Mouse (Mus musculus): ENCODE results near the gene Plxdc1.

Gene Plxdc1

GRCm38 (mm10) chr11:98016177-98016576 is 29.9 kb upstream of the Plxdc1 start:
- no peak for ATAC-seq (ENCODE audit: low TSS enrichment)

DNA sequence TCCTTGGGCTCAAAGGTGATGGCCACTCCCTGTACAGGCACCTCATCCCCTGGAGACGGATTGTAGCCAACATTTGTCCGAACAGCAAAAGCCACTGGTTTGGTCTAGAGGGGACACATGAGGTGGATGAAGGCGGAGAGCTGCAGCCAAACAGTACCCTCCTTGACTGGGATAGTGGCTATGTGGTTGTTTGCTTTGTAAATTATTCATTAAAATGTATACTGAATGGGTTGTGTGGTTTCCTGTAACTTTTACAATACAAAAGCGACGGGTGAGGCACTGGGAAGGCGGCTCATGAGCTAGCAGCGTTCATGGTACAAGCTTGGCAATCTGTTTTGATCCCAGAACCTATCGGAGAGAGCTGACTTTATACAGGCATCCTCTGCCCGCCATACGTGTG is 26.6 kb upstream of the Plxdc1 start:
- ATAC-seq (ENCODE audit: low TSS enrichment), result no peak

DNA sequence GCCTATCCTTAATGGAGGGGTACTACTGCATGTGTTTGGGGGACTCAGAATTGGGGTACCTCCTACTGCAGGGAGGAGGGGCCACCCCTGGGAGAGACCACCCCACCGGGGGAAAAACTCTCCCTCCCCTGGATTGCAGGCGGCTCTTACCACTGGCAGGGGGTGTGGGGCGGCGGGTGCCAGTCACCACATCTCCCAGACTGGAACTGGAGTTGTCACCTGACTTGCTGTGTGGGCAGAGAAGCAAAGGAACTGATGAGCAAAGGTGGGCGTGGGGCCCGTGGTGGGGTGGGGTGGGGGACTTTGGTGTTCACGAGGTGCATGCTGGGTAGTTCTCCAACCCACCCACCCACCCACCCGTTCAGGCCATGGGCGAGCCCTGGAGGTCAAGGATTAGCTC is 25.5 kb upstream of the Plxdc1 start:
- ATAC-seq (ENCODE audit: low TSS enrichment), result peak; percentile 44; the same call in 1 of the 2 replicates

DNA sequence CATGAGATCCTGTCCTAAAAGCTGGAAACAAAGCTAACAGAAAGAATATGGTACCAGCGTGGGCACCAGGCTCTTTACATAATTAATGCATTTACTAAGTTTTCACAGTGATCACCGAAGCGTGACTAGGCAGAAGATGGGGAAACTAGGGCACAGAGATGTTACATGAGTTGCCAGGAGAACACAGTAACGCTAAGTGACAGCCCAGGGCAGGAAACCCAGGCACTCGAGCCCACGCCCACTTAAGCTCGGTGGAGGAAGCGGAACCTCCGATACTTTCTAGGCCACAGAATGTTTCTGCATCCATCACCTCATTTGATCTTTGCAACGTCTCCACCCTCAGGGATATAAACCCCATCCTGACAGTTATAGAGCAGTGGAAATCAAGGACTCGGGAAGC is 21.8 kb upstream of the Plxdc1 start:
- no peak for ATAC-seq (ENCODE audit: low TSS enrichment)

DNA sequence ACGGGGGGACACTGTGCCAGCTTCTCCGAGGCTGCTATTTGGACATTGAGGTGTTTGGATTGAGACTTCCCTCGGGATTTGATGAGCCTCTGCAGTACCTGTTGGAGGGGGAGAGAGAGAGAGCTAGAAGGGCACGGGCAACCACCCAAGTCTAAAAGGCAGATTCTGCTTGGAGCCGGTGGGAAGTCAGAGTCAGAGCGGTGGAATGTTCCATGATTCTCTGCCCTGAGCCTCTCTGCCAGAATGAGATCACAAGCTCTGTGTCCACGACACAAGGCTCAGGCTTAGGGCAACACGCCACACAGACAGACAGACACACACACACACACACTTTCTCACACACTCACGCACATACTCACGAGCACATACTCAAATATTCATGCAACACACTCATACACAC is 19.4 kb upstream of the Plxdc1 start:
- no peak for ATAC-seq (ENCODE audit: low TSS enrichment)

DNA sequence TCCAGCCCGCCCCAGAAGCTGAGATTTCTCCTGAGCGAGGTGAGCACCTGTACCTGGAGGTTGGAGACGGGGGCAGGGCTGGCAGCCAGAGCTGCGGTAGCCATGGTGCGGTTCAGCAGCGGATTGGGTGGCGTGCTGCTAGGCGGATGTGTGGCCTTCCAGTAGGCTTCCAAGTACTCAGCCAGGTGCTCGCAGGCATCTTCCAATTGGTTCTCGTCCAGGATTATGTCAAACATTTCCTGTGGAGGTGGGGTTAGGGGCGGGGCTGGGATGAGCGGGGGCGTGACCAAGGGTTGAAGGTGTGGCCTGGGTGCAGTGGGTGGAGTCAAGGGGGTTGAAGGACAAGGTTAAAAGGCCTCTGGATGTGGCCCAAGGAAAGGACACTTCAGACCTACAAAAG is 18.8 kb upstream of the Plxdc1 start:
- no peak for ATAC-seq (ENCODE audit: low TSS enrichment)

- peak; percentile 27 for ATAC-seq (ENCODE audit: low TSS enrichment)
These were observed 17.9 kb upstream of the Plxdc1 start for GRCm38 (mm10) chr11:98004161-98004560.

DNA sequence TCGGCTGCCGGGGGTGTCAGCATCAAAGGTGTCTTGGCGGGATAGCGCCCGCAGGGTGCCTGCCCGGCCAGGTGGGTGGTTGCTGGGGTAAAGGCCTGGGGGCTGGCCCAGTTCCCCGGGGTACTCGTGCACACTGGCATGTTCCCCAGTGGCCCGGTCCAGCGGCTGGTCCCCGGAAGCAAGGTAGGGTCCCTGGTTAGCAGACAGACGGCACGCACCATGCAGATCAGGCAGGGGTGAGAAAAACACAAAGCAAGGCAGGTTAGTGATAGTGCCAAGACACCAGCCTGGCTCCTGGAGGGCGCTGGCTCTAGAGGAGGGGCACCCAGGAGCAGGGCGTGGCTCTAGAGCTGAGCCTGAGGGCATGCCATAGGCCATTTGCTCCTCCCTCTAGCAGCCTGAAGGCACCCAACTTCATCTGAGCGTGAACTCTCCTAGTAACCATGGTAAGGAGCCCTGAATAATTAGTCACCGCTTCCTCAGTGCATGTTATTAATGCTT is 17.0 kb upstream of the Plxdc1 start:
- ATAC-seq (ENCODE audit: low TSS enrichment), result no peak

DNA sequence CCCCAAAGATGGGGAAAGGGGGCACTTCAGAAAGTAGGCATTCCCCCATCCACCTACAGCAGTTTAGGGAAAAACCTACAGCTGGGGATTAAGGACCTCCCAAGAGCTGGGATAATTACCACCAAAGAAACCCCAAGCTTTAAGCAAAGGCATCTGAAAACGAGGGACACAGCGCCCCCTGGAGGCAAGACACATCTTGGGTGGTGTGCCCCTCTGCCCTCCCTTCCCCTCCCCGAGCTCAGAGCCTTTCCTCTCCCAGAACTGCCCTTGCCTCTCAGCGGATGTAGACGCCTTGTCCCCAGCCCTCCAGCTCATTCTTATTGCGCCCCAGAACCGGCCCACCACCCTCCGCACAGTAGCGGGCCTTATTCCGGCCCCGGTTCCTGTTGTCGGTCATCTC is 16.4 kb upstream of the Plxdc1 start:
- ATAC-seq (ENCODE audit: low TSS enrichment), result no peak

DNA sequence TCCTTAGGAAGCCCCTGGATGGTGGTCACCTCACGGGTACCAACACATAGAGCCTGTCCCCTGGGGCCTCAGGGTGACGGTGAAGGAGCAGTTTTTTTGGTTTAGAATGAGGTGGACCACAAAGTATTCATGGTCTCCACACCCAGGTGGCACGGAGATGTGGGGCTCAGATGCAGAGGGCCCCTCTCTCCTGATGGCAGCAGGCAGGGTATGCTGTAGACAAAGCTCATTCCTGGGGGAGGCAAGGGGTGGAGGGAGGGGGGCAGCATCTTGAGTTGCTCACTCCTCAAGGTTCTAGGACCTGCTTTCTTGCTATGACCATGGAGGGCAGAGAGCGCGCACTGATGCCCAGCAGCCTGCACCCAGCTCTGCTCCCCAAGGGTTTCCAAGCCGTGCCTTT is 15.7 kb upstream of the Plxdc1 start:
- no peak for ATAC-seq (ENCODE audit: low TSS enrichment)

GRCm38 (mm10) chr11:98001351-98001824 is 15.1 kb upstream of the Plxdc1 start:
- no peak for ATAC-seq (ENCODE audit: low TSS enrichment)

DNA sequence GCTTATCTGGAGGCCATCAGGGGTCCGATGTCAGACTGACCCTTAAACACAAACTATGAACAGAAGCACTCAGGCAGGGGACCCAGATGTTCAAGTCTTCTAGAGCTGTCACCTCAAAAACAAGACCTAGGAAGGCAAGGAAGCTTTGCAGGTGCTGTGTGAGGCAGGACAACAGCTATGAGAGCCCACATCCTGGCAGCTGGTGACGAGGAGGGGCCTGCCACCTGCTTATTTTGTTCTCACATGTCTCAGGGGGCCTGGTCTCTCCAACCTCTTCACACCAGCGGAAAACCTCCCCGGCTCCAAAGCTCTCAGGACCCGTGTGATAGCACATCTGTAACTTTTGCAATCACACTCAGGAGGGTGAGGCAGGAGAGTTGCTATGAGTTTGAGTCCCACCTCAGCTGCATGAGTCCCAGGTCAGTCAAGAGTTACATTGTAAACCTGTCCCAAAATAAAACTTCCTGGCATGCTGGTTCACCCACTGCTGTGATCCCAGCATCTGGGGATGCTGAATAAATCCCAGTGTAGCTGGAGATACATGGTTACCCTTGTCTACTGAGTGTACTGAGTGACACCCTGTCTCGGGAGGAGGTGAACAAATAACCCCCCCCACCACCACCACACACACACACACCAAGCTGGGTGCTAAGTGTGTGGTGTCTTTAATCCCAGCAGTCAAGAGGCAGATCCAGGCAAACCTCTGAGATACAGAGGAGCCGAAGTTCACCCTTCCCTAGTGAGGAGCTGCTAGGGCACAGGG is 14.3 kb upstream of the Plxdc1 start:
- no peak for ATAC-seq (ENCODE audit: low TSS enrichment)

- ATAC-seq (ENCODE audit: low TSS enrichment), result no peak
These were observed 13.5 kb upstream of the Plxdc1 start for GRCm38 (mm10) chr11:97999748-98000147.

DNA sequence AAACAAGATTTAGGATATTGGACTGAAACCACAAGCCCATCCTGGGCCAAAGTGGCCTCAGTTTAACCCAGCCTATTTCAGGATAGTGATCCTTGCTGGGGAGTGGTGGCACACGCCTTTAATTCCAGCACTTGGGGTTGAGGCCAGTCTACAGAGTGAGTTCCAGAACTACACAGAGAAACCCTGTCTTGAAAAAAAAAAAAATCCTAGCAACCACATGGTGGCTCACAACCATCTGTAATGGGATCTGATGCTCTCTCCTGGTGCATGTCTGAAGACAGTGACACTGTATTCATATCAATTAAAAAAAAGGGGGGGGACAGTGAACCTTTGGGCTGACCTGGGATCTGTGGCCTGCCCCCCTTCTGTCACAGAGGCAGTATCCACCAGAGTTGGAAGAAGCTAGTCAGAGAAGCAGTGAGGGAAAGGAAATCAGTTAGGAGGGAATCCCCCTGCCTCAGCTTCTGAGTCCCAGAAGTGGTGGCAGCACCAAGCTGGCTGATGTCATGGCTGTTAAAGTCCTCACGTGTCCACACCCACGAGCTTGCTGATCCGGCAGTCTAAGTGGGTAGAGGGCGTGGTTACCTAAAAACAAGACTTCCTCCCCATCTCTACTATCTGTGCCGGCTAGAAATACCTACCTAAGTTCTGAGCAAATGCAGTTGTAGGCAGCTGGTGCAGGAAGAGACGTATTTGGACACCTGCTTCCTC is 12.8 kb upstream of the Plxdc1 start:
- no peak for ATAC-seq (ENCODE audit: low TSS enrichment)

- ATAC-seq (ENCODE audit: low TSS enrichment), result no peak
These were observed 12.0 kb upstream of the Plxdc1 start for GRCm38 (mm10) chr11:97998074-97998793.

DNA sequence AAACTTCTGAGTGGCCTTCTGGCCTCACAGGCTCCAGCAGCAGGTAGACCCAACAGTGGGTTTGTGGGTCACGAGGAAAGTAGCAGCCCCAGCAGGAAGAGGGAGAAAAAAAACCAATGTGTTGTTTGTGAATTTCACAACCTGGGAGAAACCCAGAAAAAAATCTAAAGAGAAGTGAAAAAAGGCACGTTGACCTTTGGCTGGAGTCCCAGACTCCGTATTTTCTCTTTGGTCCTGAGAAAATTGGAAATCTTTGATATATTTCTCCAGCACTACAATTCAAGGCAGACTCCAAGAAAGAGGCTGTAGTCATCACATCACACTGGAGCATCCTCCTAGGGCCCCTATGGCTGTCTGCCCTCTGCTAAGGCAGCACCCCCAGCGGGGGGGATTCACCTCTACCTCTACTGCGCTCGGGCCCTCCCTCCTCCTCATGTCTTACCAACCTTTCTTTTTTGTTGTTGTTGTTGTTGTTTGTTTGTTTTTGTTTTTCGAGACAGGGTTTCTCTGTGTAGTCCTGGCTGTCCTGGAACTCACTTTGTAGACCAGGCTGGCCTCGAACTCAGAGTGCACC is 11.2 kb upstream of the Plxdc1 start:
- ATAC-seq (ENCODE audit: low TSS enrichment), result no peak

- no peak for ATAC-seq (ENCODE audit: low TSS enrichment)
These were observed 10.4 kb upstream of the Plxdc1 start for GRCm38 (mm10) chr11:97996691-97997090.

DNA sequence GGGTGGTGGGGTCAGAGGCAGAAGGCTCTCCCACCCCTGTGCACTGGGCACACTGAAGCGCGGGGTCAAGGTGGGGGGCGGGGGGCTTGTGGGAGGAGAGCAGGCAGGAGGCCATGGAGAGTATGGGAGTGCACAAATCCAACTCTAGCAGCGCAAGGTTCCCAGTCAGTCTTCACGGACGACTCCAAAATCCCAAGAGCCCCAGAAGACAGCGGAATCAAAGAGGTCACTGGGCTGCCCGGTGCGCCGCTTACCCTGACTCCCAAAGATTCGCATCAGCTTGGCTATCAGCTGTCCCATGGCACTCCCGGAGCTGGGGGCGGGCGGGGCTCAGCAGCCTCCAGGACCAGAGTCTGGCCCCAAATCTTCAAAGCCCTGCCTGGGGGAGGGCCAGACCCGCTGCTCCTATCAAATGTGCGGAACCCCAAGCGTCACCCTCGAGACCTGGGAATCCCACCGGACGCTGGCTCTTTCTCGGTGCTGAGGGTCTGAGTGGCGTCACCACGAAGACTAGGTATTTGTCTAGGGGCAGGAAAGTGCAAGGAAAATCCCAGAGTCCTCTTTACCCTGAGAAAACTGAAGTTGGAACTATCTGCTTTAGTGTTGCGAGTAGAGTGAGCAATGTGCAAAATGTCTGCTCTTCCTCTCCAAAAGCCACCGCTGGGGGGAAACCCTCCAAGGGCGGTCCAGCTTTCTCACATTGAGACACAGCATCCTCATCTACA is 9.5 kb upstream of the Plxdc1 start, which contains the start of gene Arl5c:
Arl5c (minus strand) TSS at position 618 of the 725 bp plus-strand sequence.
- no peak for ATAC-seq (ENCODE audit: low TSS enrichment)

DNA sequence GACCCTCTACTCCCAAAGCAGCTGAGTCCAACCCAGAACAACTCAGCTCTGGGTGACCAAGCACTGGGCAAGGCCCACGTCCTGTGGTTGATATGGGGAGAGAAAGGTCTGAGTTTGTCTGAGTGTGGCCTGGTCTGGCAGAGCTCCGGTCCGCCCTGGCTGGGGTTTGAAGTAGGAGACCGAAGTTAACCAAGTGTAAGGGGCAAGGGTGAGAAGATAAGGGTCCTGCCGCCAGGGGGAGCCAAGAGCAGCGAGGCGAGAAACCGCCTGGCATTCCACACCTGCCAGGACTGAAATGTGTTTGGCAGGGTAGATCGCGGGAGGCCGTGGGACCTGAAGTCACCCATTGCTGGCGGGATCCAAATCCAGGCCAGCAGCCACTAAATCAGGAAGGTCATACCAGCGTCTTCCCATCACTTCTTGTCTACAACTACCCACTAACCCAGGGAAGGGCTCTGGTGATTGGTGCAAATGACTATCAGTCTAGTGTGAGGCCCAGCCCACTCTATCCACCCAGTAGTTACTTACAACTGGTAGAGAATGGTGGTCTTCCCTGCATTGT is 8.4 kb upstream of the Plxdc1 start:
- ATAC-seq (ENCODE audit: low TSS enrichment), result peak; percentile 41; the same call in 1 of the 2 replicates

GRCm38 (mm10) chr11:97988530-97989096 is 2.4 kb upstream of the Plxdc1 start:
- ATAC-seq (ENCODE audit: low TSS enrichment), result peak; percentile 53

All from frontal cortex, adult (tissue).